Mouse (Mus musculus): ENCODE data around the gene Asb12. TPM values are rescaled to one million over a fixed set of nuclear protein-coding genes. Genes with fewer than 3 reads are reported as not detected.
"Not testable (repeated sequence)": the region's sequence is repeated elsewhere in the genome, so short reads cannot be mapped to it uniquely, and the experiment has no call there.

Gene Asb12
- 10 to 100 TPM in 1 of 2 experiments, 1 to 10 TPM in 1; 9.8 to 12.5 TPM for total RNA-seq (2021)
- long read RNA-seq, experiment 1, transcript Asb12-201 (3 exons, 1,258 nt), result major isoform, 8 of 8 reads
- long read RNA-seq, experiment 1, partial matches to known transcripts, result 0 of 8 reads
- long read RNA-seq, experiment 1, other reads (novel, unspliced or antisense), result 0 of 8 reads
- long read RNA-seq, experiment 2, transcript Asb12-201 (3 exons, 1,258 nt), result major isoform, 7 of 7 reads
- long read RNA-seq, experiment 2, partial matches to known transcripts, result 0 of 7 reads
- long read RNA-seq, experiment 2, other reads (novel, unspliced or antisense), result 0 of 7 reads

DNA sequence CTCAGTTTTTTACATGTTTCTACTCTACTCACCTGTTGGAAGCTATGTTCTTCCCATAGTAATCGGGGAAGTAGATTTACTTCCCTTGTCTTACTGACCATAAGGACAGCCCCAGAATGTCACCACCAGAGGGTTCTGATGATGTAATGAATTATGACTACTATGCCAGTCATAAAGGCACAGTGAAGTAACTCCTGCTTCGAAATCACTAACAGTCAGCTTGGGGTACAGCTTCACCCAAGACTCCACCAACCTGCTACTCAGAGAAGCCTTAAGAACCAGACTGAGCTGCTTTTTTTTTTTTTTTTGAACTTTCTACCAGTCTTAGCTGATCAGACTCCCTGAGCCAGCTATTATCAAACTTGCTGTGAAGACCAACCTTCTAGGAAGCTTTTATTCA, at the start of gene Asb12, which contains the start of gene Pfn5:
Asb12 (minus strand) TSS at position 101 of the 400 bp plus-strand sequence.
Pfn5 (plus strand) TSS at position 218 of the 400 bp plus-strand sequence.
- intact Hi-C loops (cut with DNase I), result no loop called here
- DNase-seq, result no peak

DNA sequence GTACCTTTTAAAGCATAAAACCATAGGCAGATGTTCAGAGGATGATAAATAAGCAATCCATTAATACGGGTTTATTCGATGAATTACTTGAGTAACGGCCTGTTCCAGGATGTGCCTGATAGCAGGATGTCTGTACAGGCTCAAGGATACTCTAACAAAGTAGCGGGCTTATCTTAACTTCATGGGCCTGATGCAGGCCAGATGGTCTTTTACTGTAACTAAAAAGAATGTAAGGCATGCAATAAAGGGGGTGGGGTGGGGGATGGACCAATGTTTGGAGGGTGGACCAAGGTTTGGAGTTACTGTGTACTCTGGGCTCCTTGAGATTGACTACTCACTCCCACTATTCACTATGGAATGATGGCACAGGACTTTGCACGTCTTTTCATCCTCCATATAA, 42.8 kb upstream of the Asb12 start:
- intact Hi-C loops (cut with DNase I), result no loop called here
- DNase-seq, result no peak

DNA sequence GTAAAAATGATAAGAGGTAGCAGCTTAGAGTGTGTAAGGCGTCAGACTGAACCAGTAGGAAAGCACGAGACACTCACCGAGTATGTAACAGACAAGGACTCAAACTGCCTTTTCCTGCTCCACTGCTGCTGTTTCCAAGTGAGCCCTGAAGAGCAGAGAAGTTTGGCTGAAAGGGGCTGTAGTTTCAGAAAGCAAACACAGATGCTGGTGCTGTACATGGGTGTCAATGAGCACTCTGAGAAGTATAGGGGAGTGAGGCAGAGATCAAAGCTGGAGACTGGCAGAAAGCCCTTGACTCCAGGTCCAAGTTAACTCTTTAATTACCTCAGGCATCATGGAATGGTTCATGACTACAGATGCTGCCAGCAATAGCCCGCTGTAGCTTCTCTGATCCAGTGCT, 3.5 kb downstream of the Asb12 start:
- no peak for DNase-seq
- intact Hi-C loops (cut with DNase I), result no loop called here

DNA sequence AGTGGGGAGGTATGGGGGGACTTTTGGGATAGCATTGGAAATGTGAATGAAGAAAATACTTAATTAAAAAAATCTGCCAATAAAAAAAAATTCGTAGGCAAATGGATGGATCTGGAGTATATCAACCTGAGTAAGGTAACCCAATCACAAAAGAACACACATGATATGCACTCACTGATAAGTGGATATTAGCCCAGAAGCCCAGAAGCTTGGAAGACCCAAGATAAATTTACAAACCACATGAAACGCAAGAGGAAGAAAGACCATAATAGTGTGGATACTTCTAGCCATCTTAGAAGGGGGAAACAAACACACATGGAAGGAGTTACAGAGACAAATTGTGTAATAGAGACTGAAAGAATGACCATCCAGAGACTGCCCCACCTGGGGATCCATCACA, 22.3 kb downstream of the Asb12 start:
- intact Hi-C loops (cut with DNase I); DNase-seq: not testable (repeated sequence)

DNA sequence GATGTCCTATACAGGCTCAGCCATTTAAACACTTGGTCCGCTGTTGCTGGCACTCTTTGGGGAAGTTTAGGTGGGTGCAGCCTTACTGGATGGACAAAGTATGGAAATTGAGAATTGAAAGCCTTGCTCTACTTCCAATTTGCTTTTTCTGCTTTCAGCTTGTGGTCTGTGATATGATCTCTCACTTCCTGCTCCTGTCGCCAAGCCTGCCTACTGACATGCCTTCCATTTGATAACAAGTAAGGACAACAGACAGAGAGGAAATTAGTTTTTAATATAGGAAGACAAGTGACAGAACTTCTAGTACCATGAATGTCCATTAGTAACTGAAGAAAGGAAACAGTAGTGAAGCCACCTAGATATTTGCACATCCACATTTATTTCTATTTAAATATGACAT, 32.6 kb downstream of the Asb12 start:
- intact Hi-C loops (cut with DNase I), result no loop called here
- no peak for DNase-seq

DNA sequence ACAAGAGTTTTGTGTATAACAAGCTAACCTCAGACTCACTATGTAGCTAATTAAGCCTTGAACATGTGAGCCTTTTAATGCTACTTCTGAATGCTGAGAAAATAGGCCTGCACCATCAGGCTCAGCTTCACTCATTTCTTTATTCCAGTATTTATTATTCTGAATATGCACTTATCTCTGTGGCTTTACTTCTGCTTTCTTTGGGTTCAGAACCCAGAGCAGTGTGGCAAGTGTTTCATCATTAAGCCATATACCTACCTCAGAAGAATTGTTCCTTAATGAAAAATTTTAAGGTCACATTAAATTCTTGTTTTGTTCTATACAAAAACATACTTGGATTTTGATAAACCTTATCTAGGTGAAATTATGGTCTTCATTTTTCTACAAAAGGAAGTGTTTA, 33.9 kb downstream of the Asb12 start:
- intact Hi-C loops (cut with DNase I), result no loop called here
- no peak for DNase-seq

DNA sequence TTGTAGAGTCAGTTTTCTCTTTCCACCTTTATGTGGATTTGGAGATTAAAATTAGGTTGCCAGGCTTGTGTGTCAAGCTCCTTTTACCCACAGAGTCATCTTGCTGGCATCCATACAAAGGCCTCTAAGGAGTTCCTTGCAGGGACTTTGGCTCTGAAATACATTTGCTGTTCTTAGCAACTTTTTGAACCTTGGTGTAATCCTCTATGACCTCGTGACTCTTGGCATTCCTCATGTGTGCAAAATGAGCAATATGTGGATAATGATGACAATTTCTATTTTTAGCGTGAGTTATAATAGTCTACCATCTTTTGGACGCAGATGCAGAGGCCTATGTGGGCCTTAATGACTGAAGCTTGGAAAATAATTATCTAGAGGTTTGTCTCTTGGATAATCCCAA, 100.6 kb downstream of the Asb12 start:
- intact Hi-C loops (cut with DNase I), result no loop called here
- no peak for DNase-seq

DNA sequence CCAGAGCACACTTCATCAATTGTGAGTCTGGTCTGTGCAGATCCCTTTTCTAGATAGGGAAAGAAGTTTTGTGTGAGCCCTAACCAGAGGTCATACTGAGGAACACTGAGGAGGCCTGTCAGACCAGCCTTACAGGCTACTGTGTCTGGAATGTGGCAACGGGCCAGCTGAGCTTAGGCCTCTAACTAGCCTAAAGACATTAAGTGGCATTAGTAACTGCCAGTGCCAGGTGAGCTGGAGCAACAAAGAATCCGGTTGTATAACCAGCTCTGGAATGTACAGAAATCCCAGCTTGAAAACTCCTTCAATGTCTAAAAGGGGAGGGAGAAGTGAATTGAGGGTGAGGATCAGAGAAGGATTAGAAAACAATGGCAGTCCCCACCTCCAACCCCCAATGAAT, 111.9 kb downstream of the Asb12 start:
- peak in 1 of 2 experiments; percentile 6 for DNase-seq
- intact Hi-C loops (cut with DNase I), result loop anchor here (10.0 kb wide), 1 partner anchor 901 kb away; the partner anchor contains the start of gene Maged1

DNA sequence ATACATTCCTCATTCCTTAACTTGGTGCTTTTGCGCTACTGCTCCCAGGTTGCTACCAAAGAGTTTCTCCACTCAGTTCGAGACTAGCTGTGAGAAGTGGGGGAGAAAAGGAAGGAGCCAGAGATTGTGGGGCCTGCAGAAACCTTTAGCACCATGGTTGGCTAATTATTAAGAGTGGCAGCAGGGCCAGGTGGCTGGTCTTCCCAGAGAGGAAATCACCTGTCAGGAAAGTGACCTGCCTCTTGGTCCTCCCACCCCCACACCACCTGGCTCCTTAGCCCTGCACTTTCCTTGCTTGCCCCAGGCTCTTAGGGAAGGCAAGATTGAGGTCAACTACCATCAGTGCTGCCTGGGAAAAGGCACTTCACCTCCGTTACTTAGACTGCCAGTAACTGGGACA, 112.6 kb downstream of the Asb12 start:
- intact Hi-C loops (cut with DNase I), result loop anchor here (10.0 kb wide), 1 partner anchor 900 kb away; the partner anchor contains the start of gene Maged1
- no peak for DNase-seq

DNA sequence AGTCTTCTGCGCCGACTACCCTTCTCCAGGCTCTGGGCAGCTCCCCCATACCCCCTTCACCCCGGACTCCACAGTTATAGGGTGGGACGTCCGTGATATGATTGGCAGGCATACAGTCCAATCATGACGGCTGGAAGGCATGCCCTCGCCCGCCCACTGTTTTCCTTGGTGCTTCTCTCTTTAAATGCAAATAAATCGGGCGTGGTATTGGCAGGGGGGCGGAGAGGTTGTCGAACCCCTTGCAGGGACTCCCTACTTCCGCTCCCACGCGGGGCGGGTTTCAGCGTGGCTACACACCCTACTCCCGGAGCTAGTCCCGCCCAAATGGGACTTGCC, 113.0 kb downstream of the Asb12 start, which contains the start of gene Amer1:
Amer1 (minus strand) TSS at position 97 of the 336 bp plus-strand sequence.
- peak; percentile 86 to 87 for DNase-seq
- intact Hi-C loops (cut with DNase I), result loop anchor here (10.0 kb wide), 1 partner anchor 900 kb away; the partner anchor contains the start of gene Maged1

DNA sequence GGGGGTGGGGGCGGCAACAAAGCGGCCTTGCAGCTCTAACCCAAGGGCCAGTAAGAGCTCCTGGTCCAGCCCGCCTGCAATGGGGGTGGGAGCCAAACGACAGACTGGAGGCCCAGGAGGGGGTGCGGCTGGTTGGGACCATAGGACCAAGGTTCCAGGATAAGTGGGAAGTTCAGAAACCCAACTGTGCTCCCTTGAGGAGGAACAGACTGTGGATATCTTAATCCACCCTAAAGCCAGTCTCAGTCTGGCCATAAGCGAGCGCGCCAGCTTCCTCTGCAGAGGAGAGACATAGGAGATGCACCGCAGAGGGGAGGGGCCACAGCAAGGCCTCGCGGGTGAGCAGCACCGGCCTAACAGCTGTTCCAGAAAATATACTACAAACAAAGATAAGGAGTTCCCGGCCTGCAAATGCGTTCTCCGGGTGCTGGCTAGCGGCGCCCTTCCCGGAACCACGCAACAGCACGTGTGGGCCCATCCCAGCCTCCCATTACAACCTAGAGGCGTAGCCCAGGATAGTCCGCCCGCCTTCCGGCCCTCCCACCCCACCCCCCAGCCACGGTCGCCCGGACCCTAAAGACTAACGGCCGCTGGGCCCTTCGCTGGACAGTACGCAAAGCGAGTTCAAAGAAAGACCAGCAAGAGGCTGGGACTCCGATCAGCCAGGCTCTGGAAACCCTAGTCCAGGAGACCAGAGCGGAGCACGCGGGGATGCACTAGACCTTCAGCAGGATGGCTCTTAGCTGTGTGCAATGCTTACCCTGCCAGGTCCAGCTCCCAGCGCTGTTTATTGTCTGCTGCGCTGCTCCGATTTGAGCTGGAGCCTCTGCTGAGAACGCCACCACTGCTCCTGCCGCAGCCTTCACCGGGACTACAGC, 113.7 kb downstream of the Asb12 start:
- intact Hi-C loops (cut with DNase I), result loop anchor here (10.0 kb wide), 1 partner anchor 899 kb away; the partner anchor contains the start of gene Maged1
- DNase-seq, result peak; percentile 43

DNA sequence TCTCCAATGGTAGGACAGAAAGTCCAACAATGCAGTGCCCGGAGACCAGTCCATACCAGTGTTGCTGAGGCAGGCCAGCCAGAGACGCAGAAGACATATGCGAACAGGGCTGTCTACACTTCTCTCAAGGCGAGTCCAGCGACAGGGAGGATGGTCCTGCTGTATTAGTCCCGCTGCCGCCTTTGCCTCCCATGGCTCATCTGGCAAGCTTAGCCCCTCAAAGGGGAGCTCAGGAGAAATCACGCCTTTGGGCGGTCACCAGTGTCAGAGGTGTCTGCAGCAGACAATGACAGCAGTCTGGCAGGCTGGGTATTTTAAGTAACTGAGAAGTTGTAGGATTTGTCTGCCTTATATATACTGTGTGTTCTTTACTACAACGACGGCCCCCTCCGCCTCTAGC, 114.4 kb downstream of the Asb12 start:
- DNase-seq, result peak in 1 of 2 experiments; percentile 9
- intact Hi-C loops (cut with DNase I), result loop anchor here (10.0 kb wide), 1 partner anchor 899 kb away; the partner anchor contains the start of gene Maged1

DNA sequence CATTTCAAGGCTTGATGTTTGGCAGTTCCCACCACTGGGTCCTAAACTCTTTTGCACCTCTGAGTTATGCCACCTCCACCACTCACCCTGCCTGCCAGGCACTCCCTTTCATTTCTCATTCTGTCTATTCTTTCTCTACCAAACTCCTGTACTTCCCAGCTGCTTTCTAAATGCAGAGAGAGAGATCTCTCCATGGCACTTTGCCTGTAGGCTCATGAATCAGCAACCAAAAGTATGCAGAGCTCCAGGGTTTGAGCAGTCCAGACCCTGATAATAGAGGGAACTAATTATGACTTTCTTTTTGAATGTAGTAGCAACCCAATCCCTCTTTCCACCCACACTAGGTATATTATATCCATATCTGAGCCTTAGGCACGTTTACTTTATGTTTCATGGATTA, 115.5 kb downstream of the Asb12 start:
- intact Hi-C loops (cut with DNase I), result loop anchor here (10.0 kb wide), 1 partner anchor 897 kb away; the partner anchor contains the start of gene Maged1
- DNase-seq, result no peak

DNA sequence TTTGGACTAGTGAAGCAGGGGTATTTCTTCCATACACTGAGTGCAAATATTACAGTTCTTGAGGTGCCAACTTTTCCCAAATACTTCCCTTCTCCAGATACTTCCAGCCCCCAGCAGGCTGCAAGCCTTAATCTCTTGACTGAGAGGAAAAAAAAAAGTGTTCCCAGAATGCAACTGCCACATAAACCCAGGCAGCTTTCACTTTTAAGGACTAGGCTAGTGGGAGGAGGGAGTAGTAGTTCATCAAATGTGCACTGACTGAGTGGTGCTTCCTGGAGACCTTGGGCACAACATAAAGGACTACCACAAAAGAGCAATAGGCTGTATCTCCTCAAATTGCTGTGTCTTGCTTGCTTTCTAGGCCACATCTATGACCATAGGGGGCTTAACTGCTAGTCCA, 116.5 kb downstream of the Asb12 start:
- intact Hi-C loops (cut with DNase I), result loop anchor here (10.0 kb wide), 1 partner anchor 896 kb away; the partner anchor contains the start of gene Maged1
- DNase-seq, result no peak

DNA sequence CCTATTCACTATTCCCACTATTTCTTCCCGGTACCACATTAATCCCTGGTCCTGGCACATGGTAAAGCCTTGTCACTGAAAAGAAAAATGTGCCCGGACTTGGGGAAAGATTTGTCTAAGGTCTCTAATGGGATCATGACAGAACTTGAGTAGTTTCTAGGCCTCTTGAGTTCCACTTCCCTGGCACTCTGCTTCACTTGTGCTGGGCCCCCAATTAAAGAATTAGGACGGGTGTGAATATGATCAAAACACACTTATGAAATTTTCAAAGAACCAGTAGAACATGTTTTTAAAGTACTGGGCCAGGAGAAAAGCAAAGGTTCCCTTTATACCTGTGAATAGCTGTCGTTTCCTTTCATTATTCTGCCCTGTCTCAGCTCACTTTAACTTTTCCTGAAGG, 119.3 kb downstream of the Asb12 start:
- no peak for DNase-seq
- intact Hi-C loops (cut with DNase I), result no loop called here

DNA sequence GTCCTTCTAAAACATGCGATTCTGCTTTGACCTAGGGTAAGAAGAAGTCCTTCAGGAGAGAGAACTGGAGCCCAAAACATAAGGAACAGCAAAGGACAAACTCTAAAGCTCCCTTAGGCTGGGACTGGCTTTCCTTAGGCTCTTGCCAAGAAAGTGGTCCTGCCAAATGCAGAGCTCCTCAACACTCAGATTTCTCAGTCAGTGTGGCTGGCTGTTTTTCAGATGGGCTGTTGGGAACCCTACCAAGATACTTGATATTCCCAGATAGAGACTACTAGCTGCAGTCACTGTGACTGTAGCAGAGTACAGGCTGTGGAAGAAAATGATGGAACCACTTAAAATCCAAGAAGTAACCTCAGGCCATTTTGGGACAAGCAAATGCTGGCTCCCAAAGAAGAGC, 120.6 kb downstream of the Asb12 start:
- peak in 1 of 2 experiments; percentile 44 for DNase-seq
- intact Hi-C loops (cut with DNase I), result no loop called here

Other genes with a start within 250 kb of the Asb12 start
- 1 to 10 TPM; 4.8 to 6.7 TPM for gene Amer1, start 113.1 kb downstream of the Asb12 start, total RNA-seq (2021)
- gene Pfn5, start 117 bp upstream of the Asb12 start, total RNA-seq (2021), result not detected
- 1 to 10 TPM; 1.6 to 1.9 TPM for gene Zc4h2, start 100.5 kb upstream of the Asb12 start, total RNA-seq (2021)
- gene Zc3h12b, start 153.7 kb upstream of the Asb12 start, total RNA-seq (2021), result 1 to 10 TPM in 1 of 2 experiments, under 1 TPM in 1; 0.98 to 1.3 TPM